Mouse (Mus musculus): ENCODE results near the gene Capn12. TPM values are rescaled to one million over a fixed set of nuclear protein-coding genes. Genes with fewer than 3 reads are reported as not detected.

Gene Capn12
- 0.51 TPM for polyA plus RNA-seq (2014; fragmentation: Illumina TruSeq; extraction: RNeasy Lipid Tissue Mini Kit (QIAGEN cat#74804); ENCODE audit: low read depth, low replicate concordance)

GRCm38 (mm10) chr7:28881199-28881598 is at the start of gene Capn12:
Gene Capn12, plus strand, starts transcription at chr7:28881422.

DNA sequence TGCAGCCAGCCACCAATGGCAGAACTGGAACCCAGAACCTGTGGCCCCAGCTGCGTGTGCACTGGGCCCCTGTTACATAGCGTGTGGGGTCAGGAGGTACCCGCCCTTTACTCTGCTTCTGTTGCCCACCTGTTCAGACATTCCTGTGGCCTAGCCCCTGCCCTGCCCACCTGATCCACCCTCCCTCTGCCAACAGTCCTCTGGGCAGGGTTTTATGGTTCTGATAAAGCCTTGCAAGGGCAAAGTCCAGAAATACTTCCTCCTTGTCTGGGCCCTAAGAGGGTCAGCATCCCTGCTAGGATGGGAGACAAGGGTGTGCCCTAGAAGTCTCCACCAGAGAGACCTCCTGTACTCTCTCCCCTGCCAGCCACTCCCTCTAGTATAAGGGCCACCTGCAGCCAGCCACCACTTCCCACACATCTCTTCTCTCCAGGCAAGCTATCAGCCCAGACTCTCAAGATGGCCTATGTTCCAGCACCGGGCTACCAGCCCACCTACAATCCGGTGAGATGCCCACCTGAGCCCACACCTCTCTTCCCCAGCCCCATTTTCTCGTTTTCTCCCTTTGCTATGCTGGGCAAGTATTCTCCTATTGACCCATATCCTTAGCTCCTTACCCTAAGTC is 47.4 kb upstream of the Capn12 start, which contains the start of gene Lgals4:
TSS of gene Lgals4 (plus strand) at position 132 of the 625 bp plus-strand sequence.

DNA sequence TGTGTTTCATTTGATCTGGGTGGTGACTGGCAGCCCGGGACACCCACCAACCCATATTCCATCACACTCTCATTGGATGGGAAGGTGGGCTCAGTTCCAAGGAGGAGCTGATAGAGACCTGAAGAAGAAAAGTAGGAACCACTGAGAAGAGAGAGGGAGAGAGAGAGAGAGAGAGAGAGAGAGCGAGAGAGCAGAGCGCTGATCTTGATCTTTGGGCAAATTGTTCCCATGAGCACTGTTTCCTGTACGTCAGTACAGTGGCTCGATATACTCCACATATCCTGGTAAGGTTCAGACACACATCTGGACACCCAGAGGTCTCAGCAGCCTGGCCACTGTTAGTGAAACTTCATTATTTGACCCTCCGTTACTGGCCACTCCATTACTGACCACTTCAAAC is 17.7 kb upstream of the Capn12 start, which contains the start of gene Lgals7:
TSS of gene Lgals7 (plus strand) at position 314 of the 400 bp plus-strand sequence.

Other genes with a start within 250 kb of the Capn12 start
- gene Fbxo27, start 188.6 kb upstream of the Capn12 start, polyA plus RNA-seq (2014; fragmentation: Illumina TruSeq; extraction: RNeasy Lipid Tissue Mini Kit (QIAGEN cat#74804); ENCODE audit: low read depth, low replicate concordance) = 0.66 TPM
- gene Fbxo17, start 164.6 kb upstream of the Capn12 start, polyA plus RNA-seq (2014; fragmentation: Illumina TruSeq; extraction: RNeasy Lipid Tissue Mini Kit (QIAGEN cat#74804); ENCODE audit: low read depth, low replicate concordance) = 1.5 TPM
- gene Mrps12, start 139.6 kb upstream of the Capn12 start, polyA plus RNA-seq (2014; fragmentation: Illumina TruSeq; extraction: RNeasy Lipid Tissue Mini Kit (QIAGEN cat#74804); ENCODE audit: low read depth, low replicate concordance) = 76.4 TPM
- gene Sars2, start 139.4 kb upstream of the Capn12 start, polyA plus RNA-seq (2014; fragmentation: Illumina TruSeq; extraction: RNeasy Lipid Tissue Mini Kit (QIAGEN cat#74804); ENCODE audit: low read depth, low replicate concordance) = 6.2 TPM
- gene Ccer2, start 125.2 kb upstream of the Capn12 start, polyA plus RNA-seq (2014; fragmentation: Illumina TruSeq; extraction: RNeasy Lipid Tissue Mini Kit (QIAGEN cat#74804); ENCODE audit: low read depth, low replicate concordance) = not detected
- gene Sirt2, start 114.7 kb upstream of the Capn12 start, polyA plus RNA-seq (2014; fragmentation: Illumina TruSeq; extraction: RNeasy Lipid Tissue Mini Kit (QIAGEN cat#74804); ENCODE audit: low read depth, low replicate concordance) = 88.9 TPM
- gene Nfkbib, start 113.9 kb upstream of the Capn12 start, polyA plus RNA-seq (2014; fragmentation: Illumina TruSeq; extraction: RNeasy Lipid Tissue Mini Kit (QIAGEN cat#74804); ENCODE audit: low read depth, low replicate concordance) = 36.6 TPM
- 5.6 TPM for gene Rinl, start 92.5 kb upstream of the Capn12 start, polyA plus RNA-seq (2014; fragmentation: Illumina TruSeq; extraction: RNeasy Lipid Tissue Mini Kit (QIAGEN cat#74804); ENCODE audit: low read depth, low replicate concordance)
- gene Hnrnpl, start 72.9 kb upstream of the Capn12 start, polyA plus RNA-seq (2014; fragmentation: Illumina TruSeq; extraction: RNeasy Lipid Tissue Mini Kit (QIAGEN cat#74804); ENCODE audit: low read depth, low replicate concordance) = 246 TPM
- 361 TPM for gene Ech1, start 56.2 kb upstream of the Capn12 start, polyA plus RNA-seq (2014; fragmentation: Illumina TruSeq; extraction: RNeasy Lipid Tissue Mini Kit (QIAGEN cat#74804); ENCODE audit: low read depth, low replicate concordance)
- gene Lgals4, start 47.6 kb upstream of the Capn12 start, polyA plus RNA-seq (2014; fragmentation: Illumina TruSeq; extraction: RNeasy Lipid Tissue Mini Kit (QIAGEN cat#74804); ENCODE audit: low read depth, low replicate concordance) = 39.3 TPM
- 11.5 TPM for gene Lgals7, start 17.6 kb upstream of the Capn12 start, polyA plus RNA-seq (2014; fragmentation: Illumina TruSeq; extraction: RNeasy Lipid Tissue Mini Kit (QIAGEN cat#74804); ENCODE audit: low read depth, low replicate concordance)
- 202 TPM for gene Actn4, start 80.9 kb downstream of the Capn12 start, polyA plus RNA-seq (2014; fragmentation: Illumina TruSeq; extraction: RNeasy Lipid Tissue Mini Kit (QIAGEN cat#74804); ENCODE audit: low read depth, low replicate concordance)
- 266 TPM for gene Eif3k, start 100.4 kb downstream of the Capn12 start, polyA plus RNA-seq (2014; fragmentation: Illumina TruSeq; extraction: RNeasy Lipid Tissue Mini Kit (QIAGEN cat#74804); ENCODE audit: low read depth, low replicate concordance)
- gene Map4k1, start 100.6 kb downstream of the Capn12 start, polyA plus RNA-seq (2014; fragmentation: Illumina TruSeq; extraction: RNeasy Lipid Tissue Mini Kit (QIAGEN cat#74804); ENCODE audit: low read depth, low replicate concordance) = 4.1 TPM
- 0.19 TPM for gene Ryr1, start 243.8 kb downstream of the Capn12 start, polyA plus RNA-seq (2014; fragmentation: Illumina TruSeq; extraction: RNeasy Lipid Tissue Mini Kit (QIAGEN cat#74804); ENCODE audit: low read depth, low replicate concordance)

Measured in adipose tissue, adult 10 weeks (tissue).